Mouse (Mus musculus): Measurements from ENCODE around the gene Cdh13. TPM values are rescaled to one million over a fixed set of nuclear protein-coding genes. Genes with fewer than 3 reads are reported as not detected.

Cdh13 gene
- total RNA-seq, 2 experiments from 2014 or later = 0.10 TPM; not detected in 1

DNA sequence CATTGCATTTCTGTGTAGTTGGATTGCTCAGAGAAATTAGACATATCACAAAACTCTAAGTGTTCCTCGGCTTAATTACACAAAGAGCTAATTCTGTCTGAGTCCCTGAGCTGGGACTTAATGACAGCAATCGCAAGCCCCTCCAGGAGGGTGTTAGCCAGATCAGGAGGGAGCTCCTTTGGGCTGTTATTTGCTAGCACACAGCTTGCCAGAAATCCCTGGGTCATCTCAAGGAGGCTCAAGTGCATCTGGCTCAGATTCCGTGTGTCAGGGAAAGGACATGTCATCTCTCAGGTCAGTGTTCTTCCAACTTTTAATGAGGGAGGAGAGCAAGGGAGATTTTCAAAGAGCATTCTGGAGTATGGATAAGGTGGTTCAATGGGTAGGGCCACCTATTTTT lies 154.3 kb downstream of the Cdh13 start:
- no peak for ATAC-seq (replicated peaks; ENCODE audit: poor library complexity, severe bottlenecking)

DNA sequence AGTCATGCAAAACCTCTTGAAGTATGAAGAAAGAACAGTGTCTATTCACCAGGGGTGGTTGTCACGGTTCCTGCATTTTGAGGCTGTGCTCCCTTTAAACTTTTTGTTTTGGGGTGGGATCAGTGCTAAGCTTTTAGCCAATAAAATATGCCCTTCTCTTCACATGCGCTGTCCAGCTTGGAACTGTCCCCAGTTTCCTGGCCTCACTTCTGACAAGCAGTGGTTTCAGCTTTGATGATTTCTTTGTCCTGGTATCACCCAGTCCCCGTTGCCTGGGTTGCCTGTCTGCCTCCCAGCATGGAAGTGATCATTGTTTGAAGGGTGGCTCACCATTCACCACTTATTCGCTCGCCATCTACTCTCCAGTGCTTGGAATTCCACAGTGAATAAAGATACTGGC lies 156.3 kb downstream of the Cdh13 start:
- no peak for ATAC-seq (replicated peaks; ENCODE audit: poor library complexity, severe bottlenecking)

DNA sequence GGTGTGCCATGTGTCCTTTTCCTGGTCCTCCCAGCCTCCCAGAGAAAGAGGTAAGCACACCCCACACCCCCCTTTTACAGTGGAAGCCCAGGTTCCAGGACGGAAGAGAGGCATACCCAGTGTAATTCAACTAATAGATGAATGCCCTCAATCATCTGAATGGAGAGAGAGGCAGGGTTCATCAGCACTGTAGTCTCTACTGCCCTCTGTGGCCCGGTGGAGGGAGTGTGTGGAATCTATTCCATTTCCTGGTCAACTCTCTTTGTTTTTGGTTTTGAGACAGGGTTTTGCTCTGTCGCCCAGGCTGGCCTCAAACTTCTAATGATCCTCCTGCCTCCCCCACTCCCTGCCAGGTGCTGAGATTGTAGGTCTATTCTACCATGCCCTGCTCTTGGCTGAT lies 159.8 kb downstream of the Cdh13 start:
- ATAC-seq (replicated peaks; ENCODE audit: poor library complexity, severe bottlenecking) = no peak

DNA sequence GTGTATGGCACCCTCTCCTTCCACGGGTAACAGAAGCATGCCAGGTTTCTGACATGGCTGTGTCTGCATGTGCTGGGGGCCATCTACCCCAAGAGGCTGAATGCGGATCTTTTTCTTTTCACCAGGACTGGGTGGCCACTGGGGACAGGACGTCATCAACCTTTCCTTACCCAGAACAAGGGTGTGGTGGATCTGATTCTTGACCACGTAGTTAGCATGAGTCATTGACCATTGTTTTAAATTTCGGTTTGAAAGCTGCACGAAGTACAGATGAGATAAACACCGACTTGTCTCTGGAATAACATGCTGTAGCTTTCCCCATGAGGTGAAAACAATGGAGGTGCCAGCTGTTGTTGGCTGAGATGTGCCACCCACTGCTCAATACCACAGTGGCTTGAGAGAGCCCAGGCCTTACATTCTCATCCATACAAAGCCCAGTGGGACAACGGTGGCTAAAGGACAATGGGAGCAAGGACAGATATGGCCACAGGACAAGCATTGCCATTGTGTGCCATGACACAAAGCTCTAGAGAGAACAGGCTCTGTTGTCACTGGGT lies 161.2 kb downstream of the Cdh13 start:
- no peak for ATAC-seq (replicated peaks; ENCODE audit: poor library complexity, severe bottlenecking)

DNA sequence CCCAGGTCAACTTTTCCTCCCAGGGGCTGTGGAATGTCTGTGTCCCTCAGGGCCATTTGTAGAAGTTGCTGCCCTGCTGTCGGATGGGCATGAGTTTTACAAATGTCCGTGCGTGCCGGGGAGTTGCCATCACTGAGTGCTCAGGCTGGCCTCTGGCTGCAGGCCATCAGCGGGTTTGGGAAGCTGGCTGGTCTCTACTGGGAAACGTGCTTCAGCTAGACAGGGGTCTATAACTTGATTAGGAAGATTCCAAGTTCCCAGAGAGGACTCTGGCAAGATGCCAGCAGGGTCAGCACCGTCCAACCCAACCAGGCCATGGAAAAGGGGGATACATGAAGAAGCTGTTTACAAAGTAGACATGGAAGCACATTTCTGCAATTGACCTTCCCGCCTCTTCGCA lies 163.0 kb downstream of the Cdh13 start:
- ATAC-seq (replicated peaks; ENCODE audit: poor library complexity, severe bottlenecking) = no peak

DNA sequence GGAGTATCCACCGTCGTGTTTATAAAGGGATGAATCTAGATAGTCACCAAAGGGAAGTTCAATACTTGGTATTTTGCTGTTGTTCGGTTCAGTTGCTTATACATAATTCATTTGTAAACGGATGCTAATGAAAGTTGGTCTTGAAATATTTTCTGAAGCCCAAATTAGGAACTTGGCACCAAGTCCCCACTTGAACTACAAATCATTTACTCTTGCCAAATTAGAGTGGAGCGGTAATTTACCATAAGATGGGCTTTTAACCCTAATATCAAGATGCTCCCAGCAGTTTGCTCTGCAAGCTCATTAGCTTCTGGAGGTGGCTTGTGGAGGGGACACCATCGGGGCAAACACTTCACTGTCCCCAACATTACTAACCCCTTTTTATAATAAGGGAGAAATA lies 164.5 kb downstream of the Cdh13 start:
- no peak for ATAC-seq (replicated peaks; ENCODE audit: poor library complexity, severe bottlenecking)

DNA sequence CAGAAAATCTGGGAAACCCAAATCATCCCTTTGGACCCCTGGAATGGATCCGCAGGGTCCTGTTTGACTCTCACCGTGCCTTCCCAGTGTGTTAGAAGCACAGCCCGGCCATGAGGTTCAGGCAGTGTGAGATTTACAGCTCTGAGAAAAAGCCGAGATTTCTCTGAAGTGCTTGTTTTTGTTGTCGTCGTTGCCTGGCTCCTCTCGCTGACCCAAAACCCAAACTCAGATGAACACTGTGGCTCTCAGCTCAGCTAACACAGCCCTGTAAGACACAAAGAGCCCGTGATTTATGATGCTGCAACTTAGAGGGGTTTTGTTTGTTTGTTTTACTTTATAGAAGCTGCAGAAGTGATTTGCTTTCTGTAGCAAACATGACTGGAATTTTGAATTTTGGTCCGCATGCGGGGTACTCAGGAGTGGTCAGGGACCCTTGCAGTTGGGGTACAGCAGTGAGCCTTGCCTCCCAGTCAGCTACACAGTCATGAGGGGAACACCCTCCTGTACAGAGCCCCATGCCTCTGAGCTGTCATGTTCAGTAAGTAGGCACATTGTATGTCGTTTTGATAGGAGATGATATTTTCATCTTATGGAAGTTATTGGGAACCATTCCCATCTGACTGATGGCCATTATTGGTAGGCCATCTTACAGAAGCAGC lies 169.0 kb downstream of the Cdh13 start:
- no peak for ATAC-seq (replicated peaks; ENCODE audit: poor library complexity, severe bottlenecking)

DNA sequence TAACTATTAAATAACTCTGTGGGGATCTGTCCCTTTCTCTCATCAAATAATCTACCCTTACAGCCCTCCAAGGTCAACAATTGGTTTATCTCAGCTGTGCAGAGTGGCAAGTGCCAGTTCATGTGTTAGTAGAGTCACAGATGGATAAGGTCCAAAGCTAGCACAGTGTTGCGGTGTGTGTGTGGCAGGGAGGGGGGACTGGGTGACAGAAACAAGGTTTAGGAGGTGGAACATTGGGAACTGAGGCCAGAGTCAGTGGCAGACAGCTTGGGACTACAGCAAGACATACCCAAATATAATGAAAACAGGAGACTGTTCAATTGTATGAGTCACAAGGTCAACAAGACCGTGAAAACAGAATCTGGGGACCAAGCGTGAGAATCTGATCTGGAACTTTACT lies 171.7 kb downstream of the Cdh13 start:
- ATAC-seq (replicated peaks; ENCODE audit: poor library complexity, severe bottlenecking) = no peak

DNA sequence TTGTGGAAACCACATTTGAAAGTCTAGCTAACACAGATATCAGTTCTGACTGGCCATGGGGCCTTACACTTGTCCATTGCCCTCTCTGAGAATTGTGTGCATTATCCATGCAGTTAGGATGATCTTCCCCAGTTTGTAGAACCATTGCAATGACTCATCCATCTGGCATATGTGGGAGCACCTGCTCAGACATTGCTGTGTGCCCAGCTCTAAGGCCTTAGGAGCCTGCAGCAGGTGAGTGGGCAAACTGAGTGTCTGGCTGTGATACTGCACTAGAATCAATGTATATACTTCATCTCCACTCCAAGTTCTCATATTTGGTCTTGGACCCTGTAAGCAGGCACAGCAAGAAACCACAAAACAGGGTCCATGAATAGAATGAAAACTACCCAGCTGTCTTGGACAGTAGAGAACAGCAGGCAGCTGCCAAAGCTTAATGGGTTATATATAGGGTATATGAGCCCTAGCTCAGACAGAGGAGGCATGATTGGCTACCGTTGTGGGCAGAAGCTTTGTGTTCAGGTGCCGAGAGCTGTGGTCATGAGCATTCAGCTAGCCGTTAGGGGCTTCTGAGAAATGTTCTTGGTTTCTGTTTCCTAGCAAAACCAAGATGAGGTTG lies 181.9 kb downstream of the Cdh13 start:
- no peak for ATAC-seq (replicated peaks; ENCODE audit: poor library complexity, severe bottlenecking)

DNA sequence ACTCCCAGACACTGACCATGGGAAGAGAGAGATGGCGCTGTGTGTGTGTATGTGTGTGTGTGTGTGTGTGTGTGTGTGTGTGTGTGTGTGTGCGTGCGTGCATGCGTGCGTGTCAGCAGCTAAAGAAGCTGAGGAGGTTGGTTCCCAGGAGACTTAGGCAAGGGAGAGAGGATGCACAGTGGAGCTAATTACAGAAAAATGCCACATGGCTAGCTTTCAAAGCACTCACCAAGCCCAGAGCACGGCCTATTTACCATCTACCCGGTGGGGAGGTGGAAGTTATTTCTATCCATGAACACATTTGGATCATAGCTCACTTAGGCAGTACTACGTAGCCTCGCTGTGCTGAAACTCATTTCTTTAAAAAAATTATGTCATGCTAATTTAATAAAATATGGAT lies 194.1 kb downstream of the Cdh13 start:
- no peak for ATAC-seq (replicated peaks; ENCODE audit: poor library complexity, severe bottlenecking)

DNA sequence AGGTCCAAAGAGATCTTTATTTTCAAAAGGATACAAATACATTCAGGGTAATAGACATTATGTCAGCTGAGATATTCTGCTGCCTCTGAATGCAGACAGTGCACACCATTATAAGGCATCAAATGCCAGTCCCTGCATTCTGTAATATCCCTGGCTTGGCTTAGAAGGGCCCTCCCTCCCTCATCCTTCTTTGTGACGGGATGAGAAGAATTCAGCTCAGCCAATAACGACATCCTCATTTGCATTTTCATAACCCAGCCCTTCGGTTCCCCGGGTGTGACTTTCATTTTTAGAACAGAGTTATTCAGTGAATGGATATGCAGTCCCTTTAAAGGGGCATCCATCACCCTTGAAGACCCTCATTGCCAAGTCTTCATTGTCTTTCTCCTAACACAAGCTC lies 205.2 kb downstream of the Cdh13 start:
- no peak for ATAC-seq (replicated peaks; ENCODE audit: poor library complexity, severe bottlenecking)

DNA sequence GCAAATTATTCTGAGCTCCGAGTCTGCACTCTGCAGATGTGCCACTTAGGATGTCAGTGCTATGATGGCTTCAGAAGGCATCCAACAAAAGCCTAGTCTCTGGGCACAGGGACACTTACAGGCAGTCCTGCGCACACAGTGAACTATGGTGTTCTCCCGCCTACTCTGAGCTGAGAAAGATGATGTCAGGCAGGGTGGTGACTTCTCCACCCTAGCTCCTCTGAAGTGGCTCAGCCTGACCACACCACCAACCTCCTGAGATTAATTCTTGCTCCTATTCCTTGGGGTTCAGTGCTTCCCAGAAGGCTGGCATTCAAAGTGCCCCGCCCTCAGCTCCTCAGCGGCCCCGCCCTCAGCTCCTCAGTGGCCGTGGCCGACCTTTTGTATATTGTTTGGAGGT lies 219.0 kb downstream of the Cdh13 start:
- ATAC-seq (replicated peaks; ENCODE audit: poor library complexity, severe bottlenecking) = no peak

DNA sequence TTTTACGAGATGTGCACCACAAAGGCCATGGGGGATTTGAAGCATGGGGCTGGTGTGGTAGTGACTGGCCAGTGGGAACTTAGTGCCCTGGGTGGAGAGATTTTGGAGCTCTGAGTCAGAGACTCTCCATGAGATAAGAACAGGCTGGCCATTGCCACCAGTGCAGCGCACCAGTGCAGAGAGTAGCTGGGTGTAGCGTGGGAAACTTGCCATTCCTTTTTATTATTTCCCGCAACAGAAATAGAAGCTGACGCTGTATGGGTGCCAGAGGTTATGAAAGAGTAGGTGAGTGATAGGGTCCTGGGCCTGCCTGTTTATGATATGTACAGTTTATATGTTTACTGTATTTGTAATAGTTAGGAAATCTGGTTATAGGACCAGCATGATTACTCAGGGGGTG lies 225.9 kb downstream of the Cdh13 start:
- ATAC-seq (replicated peaks; ENCODE audit: poor library complexity, severe bottlenecking) = no peak

DNA sequence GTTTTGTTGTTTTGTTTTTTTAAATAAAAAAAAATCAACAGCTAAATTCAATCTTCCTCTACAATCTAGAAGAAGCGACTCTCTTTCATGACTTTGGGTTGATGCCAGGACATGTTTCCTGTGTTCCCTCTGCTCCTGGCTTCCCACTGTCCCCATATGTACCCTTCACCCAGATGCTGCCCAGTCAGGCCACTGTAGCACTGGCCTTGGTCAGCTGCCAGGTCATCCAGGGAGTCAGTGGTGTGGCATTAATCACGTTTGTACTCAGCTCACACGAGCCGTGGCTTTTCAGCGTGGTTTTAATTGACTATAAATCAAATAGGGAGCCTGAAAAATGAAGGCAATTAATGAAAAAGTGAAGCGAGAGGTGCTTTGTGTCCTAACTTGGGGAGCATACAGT lies 229.7 kb downstream of the Cdh13 start:
- no peak for ATAC-seq (replicated peaks; ENCODE audit: poor library complexity, severe bottlenecking)

DNA sequence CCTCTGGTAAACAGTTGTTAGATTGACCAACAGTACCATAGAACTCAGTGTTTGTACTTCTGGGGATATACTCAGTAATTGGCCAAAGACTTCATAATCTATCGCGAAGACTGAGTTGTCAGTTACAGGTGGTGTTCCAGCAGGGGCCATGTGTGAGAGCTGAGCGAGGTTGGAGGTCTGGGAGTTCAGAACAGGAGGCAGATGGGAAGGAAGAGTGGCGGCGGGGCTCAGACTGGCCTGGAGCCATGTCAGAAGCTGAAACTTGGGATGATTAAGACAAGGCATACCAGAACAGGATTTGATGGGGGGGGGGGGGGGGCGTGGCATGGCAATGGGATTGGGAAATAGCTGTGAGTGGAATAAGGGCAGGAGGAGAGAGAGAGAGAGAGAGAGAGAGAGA lies 232.1 kb downstream of the Cdh13 start:
- ATAC-seq (replicated peaks; ENCODE audit: poor library complexity, severe bottlenecking) = no peak

DNA sequence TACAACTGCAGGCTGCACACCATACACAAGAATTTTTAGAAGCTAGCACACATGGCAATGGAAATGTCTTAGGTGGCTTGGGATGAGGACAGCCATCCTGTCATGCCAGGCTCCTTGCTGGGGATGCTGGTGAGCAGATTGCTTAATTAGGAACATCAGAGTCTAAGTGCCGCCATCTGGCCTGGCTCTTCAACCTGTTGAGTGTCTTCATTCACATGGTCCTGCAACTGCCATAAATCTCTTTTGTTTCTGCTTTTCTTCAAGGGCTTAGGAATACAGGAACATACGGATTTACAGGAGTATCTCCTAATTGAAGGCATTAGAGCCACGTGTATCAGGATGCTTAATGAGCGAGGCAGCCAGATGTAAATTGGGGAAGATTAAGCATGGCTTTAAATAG lies 233.5 kb downstream of the Cdh13 start:
- ATAC-seq (replicated peaks; ENCODE audit: poor library complexity, severe bottlenecking) = no peak

DNA sequence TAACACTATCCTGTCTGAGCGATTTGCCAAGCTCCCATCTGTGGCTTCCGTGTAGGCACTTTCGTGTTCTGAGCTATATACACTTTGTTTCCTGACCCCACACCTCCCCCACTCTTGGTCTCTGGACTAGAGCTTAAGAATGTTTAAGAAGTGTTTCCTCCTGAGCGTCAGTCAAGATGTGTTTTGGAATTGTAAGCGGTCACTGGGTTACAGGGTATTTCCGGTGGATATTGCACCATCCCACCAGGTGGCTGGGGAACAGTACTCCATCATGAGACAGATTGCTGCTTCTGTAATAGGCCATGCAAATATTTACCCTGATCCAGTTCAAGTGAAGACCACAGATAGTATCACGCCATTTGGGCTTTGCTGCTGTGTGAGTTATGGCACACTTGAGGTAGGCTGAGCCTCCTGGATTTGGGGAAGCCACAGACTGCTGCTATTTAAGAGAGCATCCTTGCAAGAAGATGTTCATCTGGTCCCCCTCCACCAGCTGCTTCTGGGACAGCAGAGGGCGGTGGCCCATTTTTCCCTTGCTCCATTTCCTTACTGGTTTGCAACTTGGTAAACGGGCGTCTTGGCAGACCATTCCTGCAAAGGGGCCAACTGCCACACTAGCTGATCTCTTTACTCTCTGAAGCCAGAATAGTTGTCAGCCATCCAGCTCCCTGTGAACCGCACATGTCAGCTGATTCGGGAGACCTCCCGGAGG lies 234.7 kb downstream of the Cdh13 start:
- ATAC-seq (replicated peaks; ENCODE audit: poor library complexity, severe bottlenecking) = no peak

DNA sequence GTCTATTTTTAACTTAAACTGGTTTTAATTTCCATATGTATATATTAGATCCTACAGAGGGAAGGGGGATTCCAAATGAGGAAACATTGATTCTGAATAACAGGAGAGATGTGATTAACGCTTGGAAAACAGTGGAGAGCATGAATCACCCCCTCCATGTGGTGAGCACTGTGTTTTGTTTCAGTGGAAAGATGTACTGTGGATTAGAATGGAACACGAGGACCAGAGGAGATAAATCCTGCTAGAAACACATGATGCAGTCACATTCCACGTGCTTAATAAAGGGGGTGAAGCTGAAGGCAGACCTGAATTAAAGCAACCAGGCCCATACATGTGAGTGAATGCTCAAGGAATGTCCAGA lies 235.2 kb downstream of the Cdh13 start:
- no peak for ATAC-seq (replicated peaks; ENCODE audit: poor library complexity, severe bottlenecking)

DNA sequence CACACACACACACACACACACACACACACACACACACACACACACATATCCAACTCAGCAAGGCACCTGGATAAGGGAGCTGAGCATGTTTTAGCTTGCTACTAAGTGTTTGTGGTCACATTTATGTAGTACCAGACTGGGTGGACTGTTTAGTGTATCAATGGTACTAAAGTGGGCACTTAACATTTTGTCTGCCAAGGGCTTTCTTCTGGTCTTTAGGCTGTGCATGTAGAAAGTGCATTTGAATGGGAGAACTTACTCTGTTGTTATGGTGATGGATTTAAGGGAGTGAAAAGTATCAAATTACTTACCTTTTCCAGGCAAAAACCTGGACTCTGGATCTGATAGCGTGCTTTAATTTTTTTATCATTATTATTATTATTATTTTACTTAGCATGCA lies 240.4 kb downstream of the Cdh13 start:
- ATAC-seq (replicated peaks; ENCODE audit: poor library complexity, severe bottlenecking) = no peak

DNA sequence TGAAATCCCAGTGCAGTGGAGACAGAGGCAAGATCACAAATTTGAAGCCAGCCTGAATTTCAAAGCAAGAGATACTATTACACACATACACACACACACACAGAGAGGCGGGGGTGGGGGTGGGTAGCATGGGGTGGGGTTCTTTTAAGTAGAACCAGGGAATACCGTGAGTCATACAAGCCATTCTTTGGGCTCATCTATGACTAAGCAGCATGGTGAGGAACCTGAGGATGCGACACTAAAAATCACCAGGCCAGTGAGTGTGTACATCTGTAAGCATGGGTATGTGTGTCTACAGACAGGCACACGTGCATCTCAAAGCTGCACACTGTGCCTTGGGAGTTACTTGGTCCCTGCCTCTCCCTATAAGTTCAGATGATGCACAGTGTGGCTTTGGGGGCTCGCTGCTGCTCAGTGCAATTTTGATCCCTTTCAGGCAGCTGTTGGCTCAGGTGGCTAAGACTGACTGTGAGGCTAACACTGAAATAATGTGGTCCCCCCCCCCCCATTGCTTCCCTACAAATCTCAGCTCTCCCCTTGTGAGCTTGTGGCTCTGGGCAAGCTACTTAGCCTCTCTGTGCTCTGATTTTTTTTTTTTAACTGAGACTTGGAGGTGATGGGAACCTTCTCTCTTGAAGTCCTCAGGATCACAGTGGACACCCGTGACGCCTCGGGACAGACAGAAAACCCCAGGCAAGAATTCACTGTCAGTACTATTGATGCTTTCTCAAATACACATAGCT lies 255.5 kb downstream of the Cdh13 start:
- no peak for ATAC-seq (replicated peaks; ENCODE audit: poor library complexity, severe bottlenecking)

DNA sequence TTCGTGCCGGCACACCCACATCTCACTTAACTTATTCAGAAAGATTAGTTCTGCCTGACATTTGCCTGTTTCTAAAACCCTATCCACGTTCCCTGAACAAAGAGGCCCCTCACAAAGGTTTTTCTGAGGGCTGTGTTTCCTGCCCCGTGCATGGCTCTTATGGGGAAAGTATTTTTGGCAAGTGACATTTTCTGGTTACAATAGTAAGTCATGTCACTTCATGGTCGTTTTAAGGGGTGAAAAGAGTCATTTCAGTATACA lies 256.0 kb downstream of the Cdh13 start:
- ATAC-seq (replicated peaks; ENCODE audit: poor library complexity, severe bottlenecking) = no peak
